Mouse (Mus musculus): ENCODE measurements around the gene Uqcc3. TPM values are rescaled to one million over a fixed set of nuclear protein-coding genes. Genes with fewer than 3 reads are reported as not detected.
"Not testable (repeated sequence)": the region's sequence is repeated elsewhere in the genome, so short reads cannot be mapped to it uniquely, and the experiment has no call there.

Gene Uqcc3
- total RNA-seq, 2 experiments from 2014 or later: 69.1 to 79.0 TPM

DNA sequence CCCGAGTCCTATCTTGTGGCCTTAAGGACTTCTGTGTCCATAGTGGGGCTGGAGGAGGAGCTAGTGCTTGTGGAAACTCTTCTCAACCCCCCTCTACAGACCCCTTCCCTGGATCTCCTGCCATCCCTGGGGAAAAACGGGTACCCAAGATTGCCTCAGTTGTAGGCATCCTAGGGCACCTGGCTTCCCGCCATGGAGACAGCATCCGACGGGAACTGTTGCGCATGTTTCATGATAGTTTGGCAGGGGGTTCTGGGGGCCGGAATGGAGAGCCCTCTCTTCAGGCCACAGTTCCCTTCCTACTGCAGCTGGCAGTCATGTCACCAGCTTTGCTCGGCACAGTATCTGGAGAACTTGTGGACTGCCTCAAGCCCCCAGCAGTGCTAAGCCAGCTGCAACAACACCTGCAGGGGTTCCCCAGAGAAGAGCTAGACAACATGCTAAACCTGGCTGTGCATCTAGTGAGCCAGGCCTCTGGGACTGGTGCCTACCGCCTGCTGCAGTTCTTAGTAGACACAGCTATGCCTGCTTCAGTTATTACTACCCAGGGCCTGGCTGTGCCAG, 14.8 kb upstream of the Uqcc3 start:
- no peak for DNase-seq

DNA sequence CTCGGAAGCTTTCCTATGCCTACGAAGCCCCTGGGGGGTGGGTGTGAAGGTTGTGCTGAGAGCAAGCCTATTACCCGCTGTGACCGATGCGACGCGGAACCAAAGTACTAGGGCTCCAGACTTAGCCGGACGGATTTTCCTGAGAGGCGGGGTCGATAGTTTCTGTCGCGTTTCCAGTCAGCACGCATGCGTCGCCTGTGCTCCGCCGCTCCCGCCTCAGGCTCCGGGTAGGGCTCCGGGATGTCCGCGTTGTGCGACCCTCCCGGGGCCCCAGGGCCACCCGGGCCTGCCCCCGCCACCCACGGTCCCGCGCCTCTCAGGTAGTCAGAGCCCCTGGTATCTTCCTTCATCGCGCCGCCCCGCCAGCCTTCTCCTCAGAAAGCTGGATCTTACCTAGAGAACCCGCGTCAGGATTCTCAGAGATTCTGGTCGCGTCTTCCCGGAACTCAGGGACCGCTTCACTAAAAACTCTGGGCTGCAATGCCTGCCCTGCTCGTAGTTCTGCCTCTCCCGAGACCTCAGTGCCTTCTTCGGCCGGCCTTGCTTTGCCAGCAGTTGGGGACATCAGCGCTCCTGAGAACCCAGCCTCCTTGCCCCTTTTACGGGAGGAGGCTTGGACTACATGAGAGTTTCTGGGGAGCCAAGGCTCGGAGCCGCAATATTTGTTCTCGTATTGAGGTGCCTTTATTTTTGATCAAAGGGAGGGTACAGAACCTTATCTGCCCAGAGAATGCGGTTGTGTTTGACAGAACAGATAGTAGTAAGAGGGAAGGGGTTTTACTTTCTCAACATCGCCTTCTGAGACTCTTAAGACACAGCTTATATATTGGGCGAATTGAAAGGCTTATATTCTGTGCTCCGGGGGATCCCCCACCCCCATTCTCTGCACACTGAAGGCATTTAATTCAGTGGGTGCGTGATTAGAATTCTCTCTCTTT, 12.4 kb upstream of the Uqcc3 start, which contains the start of gene Ints5:
TSS of gene Ints5 (plus strand) at position 177 of the 938 bp plus-strand sequence.
- DNase-seq: peak; percentile 91

DNA sequence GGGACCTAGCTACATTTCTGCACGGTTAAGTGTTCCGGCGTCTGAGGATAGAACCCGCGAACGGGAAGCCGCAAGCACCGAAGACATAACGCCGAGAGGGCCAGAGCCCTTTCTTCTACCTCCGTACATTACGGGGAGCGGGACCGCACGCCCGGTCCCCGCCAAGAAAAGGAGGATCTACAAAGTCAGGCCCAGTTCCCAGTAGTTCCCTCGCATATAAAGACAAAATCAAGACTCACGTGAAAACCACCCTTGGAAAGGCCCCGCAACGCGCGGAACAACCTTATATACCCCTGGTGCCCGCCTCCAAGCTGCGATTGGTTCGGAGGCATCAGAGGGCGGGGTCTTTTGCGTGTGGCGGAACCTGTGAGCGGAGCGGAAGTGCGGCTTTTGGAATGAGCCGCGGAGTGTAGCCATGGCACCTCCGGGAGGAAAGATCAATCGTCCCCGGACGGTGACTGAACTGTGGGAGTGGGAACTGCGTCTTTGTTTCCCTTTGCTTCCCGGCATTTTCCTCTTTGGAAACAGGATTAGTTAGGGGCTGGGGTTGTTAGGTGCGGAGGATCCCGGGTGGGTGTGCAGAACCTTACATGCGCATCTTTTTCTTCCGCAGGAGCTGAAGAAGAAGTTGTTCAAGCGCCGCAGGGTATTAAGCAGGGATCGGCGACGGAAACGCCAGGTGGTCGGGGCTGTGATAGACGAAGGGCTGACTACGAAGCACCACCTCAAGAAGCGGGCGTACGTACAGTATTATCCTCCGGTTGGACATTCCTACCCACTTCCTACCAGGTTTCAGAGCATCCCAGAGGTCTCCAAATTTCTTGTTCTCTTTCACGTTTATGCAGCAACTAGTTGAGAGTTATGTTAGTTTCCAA, 8.0 kb upstream of the Uqcc3 start, which contains the start of the genes 1810009A15Rik and Gm49416:
TSS of gene 1810009A15Rik (plus strand) at position 343 of the 875 bp plus-strand sequence.
TSS of gene Gm49416 (plus strand) at position 416 of the 875 bp plus-strand sequence.
- DNase-seq: peak; percentile 96

DNA sequence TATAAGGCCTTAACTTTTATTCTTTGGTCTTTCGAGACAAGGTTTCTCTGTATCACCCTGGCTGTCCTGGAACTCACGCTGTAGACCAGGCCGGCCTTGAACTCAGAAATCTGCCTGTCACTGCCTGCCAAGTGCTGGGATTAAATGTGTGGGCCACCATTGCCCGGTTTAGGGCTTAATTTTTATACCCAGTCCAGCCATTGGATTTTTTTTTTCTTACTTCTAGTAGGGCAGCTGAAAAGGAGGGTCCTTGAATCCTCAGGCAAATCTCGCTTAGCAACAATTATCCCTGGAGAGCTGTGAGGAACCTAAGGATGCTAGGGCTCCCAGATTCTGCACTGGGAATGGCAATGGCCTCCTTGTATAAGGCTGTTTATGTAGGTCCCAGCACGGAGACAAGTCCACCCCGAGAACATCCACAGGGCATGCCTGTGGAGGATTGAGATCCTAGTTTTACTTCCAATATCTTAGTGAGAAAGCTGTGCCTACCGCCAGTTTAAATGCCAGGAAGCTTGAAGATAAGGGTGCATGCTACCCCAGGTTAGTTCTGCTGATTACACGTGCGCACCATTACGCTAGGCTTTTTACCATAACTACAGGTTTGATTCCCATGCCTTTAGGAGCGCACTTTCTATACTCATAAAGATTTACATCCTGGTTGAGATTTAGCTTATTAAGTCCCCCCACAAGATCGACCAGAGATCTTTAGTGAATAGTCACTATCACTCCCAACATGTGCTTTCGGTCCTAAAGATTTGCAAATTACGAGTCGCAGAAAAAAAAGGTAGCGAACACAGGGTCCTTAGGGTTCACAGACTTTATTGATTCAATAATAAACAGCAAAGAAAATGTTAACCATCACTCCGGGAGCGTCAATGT, 7.1 kb upstream of the Uqcc3 start:
- DNase-seq: no peak

DNA sequence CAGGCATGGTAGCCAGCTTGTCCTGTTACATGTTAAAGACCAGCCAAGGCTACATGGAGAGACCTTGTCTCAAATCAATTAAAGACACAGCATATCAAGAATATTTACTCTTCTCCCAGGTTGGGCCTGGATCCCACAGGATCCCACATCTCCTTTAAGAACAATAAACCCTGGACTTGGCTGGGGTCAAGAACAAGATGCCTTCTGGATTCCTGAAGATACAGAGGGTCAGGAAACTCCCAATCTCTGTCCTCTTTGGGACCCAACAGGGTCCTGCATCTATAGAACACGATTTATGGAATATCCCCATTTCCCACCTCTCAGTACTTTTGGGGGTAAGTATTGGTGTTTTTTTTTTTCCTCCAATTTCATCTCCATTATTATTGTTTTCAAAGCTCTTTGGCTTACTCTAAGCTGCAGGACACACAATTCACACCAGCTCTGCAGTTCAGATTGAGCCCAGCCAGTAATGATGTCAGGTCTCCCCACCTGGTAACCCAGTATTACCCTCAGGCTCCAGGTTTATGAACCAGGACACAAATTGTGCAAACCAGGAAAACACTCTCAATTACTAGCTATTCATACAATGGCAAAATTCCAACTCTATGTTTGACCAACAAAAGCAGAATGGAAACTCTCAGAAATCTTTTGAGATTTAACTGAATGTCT, 6.3 kb upstream of the Uqcc3 start:
- no peak for DNase-seq

DNA sequence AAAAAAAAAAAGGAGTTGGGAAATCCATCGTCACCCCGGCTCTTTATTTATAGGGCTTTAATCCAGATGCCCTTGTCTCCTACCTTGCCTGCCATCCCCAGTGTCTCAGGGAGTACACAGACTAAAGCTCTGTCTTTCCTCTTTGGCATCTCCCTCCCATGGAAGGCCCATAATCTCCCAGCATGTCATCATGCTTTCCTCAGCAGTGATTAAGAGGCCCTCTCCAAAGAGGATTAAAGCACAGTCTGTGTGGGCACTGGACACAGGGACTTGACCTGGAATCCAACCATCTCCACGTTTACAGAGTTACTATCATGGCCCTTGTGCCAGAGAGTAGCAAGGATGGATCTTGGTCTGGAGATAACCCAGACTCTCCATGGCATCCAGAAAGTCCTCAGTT, 2.9 kb upstream of the Uqcc3 start, which contains the start of the genes Lbhd1 and Gm49403:
TSS of gene Lbhd1 (plus strand) at position 117 of the 400 bp plus-strand sequence.
TSS of gene Gm49403 (plus strand) at position 315 of the 400 bp plus-strand sequence.
- DNase-seq: no peak

DNA sequence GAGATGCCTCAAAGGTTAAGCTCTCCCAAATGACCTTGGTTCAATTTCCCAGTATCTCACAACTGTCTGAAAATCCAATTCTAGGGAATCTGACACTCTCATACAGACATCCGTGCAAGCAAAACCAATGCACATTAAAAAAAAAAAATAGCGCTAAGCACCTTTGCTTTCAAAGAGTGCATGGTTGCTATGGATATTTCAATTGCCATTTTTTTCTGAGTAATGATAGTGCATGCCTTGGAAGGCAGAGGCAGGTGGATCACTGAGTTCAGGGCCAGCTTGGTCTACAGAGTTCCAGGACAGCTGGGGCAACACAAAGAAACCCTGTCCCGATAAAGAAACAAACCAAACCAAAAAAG, 290 bp upstream of the Uqcc3 start:
- no peak for DNase-seq

DNA sequence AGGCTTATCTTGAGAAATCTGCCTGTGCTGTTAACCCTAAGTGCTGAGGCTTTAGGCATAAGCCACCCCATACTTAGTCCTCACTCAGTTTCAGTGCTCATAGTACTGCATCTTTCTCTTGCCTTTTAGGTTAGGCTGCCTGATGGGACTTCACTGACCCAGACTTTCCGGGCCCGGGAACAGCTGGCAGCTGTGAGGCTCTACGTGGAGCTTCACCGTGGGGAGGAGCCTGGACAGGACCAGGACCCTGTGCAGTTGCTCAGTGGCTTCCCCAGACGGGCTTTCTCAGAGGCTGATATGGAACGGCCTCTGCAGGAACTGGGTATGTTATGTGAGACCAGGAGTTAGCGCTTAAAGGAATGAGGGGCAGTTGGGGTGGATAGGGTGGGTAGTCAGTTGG, 5.7 kb downstream of the Uqcc3 start:
- no peak for DNase-seq

DNA sequence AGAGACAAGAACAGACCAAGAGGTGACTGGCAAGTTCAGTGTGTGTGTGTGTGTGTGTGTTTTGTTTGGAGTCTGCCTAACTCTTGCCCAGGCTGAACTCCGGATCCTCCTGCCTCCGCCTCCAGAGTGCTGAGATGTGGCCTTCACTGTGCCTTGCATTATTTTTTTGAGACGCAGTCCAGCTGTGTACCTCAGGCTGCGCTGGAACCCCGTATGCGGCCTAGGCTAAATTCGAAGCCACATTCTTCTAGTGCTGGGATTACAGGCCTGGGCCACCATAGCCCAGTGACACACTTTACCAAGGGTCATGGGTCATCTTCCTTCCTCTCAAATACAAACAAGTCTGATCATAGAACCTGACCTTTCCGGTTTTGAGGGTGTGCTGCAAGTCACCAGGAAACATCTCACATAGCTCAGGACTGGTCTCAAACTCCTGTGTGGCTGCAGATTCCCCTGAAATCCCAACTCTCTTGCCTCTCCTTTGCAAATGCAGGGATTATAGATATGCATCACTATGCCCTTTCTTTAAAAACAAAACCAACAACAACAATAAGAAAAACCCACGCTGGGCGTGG, 8.4 kb downstream of the Uqcc3 start:
- DNase-seq: peak; percentile 27

DNA sequence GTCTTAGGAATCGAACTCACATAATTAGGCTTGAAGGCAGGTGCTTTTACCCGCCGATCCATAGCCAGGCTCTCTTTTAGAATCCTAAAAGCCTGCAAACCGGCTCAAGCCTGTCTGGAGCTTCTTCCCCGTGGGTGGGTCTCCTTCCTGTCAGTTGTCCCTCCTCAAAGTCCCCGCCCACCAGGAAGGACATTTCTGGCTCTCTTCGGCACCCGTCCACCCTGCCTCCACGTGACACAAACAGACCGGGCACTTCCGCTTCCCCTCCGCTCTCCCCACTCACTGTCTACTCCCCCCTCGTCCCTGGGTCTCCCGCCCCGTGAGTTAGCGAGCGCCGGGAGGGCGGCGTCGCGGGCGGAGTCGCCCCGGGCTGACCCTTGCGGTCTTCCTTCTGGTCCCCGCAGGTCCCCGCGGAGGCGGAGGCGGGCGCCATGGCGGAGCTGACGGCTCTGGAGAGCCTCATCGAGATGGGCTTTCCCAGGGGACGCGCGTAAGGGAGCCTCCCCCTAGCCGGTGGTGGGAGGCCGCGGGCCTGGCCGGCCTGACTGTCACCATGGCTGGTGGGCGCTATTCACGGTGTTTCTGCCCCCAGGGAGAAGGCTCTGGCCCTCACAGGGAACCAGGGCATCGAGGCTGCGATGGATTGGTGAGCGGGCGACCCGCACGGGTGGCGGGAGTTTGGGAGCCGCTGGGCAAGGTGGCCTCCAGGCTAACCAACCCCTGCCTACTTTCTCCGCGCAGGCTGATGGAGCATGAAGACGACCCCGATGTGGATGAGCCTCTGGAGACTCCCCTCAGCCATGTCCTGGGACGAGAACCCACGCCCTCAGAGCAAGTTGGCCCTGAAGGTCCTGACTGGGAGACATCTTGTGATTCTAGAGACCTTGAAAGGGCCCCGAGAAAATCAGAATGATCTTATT, 9.2 kb downstream of the Uqcc3 start, which contains the start of gene Ubxn1:
TSS of gene Ubxn1 (plus strand) at position 230 of the 920 bp plus-strand sequence.
- peak; percentile 97 for DNase-seq

DNA sequence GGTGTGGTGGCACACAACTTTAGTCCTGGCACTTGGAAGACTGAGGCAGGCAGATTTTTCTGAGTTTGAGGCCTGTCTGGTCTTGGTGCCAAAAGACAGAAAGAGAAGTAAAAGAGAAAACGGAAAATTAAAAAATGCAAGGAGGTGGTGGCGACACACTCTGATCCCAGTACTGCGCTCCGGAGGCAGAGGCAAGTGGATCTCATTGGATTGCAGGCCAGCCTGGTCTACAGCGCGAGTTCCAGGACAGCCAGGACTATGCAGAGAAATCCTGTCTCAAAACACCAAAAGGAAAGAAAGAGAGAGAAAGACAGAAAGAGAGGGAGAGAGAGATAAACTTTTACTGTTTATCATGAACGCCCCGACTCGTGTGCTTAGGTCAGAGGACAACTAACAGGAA, 9.9 kb downstream of the Uqcc3 start:
- no peak for DNase-seq

DNA sequence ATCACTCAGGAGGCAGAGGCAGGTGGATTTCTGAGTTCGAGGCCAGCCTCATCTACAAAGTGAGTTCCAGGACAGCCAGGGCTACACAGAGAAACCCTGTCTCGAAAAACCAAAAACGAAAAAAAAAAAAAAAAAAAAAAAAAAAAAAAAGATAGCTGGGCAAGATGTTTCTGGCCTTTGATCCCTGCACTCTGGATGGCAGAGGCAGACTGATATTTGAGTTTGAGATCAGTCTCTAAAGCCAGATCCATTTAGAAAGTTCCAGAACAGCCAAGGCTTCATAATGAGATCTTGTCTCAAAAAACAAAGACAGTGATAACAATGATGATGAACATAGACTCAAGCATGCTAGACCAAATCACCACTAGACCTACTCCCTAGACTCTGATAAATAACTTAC, 10.3 kb downstream of the Uqcc3 start:
- DNase-seq: not testable (repeated sequence)

DNA sequence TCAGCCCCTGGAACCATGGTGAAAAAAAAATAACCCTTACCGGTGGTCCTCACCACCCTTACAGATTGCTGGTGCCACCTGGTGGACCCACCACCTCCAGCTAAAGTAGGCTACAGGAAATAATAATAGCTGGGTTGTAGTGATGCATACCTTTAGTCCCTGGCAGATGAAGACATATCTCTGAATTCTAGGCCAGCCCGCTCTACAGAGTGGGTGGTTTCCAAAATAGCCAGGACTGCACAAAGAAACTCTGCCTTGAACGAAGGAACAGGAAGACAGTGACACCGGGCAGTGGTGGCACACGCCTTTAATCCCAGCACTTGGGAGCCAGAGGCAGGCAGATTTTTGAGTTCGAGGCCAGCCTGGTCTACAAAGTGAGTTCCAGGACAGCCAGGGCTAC, 16.5 kb downstream of the Uqcc3 start:
- DNase-seq: no peak

DNA sequence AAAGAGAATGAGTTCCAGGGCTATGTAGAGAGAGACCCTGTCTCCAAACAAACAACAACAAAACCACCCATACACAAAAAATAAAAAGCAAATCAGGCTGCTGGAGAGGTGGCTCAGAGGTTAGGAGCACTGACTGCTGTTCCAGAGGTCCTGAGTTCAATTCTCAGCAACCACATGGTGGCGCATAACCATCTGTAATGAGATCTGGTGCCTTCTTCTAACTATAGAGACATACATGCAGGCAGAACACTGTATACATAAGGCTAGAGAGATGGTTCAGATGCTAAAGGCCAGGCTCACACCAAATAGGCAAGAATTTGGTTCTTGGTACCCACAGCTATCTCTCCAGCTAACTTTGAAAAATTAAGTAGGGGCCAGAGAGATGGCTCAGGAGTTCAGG, 21.7 kb downstream of the Uqcc3 start:
- DNase-seq: no peak

DNA sequence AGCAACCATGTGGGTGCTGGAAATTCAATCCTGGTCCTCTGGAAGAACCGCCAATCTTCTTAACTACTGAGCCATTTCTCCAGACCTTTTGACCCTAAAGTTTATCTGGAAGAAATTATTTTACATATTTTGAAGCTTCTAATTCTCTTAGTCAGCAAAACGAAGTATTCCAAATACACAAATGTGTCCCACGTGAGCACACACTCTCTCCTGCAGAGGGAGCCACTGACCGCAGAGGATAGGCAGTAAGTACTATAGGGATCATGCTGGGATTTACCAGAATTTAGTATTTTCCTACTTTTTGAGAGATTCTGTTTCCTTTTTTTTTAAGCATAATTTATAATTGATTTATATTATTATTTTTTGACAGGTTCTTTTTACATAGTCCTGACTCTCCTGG, 23.0 kb downstream of the Uqcc3 start:
- DNase-seq: peak; percentile 73

DNA sequence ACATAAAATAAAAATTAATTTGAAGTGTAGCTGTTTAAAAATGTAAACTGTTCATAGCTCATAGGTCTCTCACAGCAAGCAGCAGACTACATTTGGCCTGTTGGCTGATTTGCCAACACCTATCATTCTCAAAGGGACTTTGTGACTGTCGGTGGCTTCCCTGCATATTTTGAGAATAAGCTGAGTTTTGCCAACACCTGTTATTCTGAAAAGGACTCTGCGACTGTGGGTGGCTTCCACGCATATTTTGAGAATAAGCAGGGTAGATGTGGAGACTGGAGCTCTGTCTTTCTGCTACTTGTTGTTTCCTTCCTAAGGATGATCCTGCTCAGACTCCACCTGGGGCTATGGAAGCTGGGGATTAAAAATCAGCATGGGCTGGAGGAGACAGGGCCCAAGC, 27.6 kb downstream of the Uqcc3 start:
- DNase-seq: no peak

DNA sequence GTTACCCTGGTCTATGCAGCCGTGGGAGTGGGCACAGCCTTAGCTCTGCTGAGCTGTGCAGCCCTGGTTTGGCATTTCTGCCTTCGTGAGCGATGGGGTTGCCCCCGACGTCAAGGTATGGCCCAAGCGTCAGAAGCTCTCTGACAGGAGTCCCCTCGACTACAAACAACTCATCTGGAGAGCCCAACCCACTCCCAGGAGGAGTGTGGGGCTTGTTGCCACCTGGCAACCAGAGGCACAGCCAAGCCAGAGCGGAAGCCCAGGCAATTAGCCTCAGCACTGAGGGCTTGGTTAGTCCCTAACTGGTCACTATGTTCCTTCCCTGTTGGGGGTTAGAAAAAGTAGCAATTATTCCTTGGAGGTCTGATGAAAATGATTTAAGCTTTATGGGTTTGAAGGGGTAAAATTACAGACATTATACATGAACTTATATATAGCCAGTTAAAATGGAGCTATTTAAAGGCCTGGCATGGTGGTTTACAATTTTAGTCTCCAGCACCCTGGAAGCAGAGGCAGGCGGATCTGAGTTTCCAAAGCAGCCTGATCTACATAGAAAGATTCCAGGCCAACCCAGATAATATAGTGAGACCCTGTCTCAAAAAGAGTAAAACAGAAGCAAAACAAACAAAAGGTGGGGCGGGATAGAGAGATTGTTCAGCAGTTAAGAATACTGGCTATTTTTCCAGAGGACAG, 28.3 kb downstream of the Uqcc3 start:
- peak; percentile 67 for DNase-seq

DNA sequence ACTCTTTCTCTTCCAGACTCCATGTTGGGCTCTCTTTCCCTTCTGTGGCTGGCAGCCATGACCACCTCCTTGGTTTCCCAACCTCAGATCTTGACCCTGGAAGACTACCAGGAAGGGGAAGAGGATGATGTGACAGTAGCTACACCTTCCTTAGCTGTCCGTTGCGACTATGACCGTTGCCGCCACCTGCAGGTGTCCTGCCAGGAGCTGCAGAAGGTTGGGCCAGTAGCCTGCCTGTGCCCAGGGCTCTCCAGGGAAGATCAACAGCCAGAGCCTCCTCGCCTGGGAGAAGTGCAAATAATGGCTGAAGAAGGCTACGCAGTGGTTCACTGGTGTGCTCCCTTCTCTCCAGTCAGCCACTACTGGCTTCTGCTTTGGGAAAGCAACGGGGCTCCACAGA, 29.1 kb downstream of the Uqcc3 start:
- DNase-seq: peak; percentile 43
